Mouse (Mus musculus): ENCODE data around the gene Pik3c2a. TPM values are rescaled to one million over a fixed set of nuclear protein-coding genes. Genes with fewer than 3 reads are reported as not detected.

Pik3c2a gene
- polyA plus RNA-seq, 1 experiment from 2014 or later = 32.4 TPM

DNA sequence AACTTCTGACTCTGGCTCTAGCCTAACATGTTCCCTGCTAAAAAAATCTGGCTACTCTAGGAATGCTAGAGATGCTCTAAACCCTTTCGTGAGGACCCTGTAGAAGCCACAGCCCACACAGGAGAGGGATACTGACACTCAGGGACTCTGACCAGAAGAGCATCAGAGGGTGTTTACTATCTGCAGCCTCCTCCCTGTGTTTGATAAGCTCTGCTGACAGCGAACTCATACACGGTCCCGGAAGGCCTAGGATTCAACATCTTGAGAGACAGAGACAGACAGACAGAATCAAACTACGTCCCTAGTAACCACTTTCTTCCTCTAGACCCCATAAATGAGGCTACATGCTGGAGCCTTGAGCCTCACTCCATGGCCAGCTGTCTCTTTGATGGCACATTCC is 155.3 kb downstream of the Pik3c2a start:
- Histone ChIP-seq H3K4me3 (replicated peaks) (no peak overlapping the region), H3K9me3 (no peaks in the 10 kb centered on the region), H3K36me3 (replicated peaks) (no peaks in the 10 kb centered on the region), H3K4me2 (no peak overlapping the region), H3K27me3 (no peaks in the 10 kb centered on the region), H3K9ac (no peak overlapping the region), H3K27ac (no peak overlapping the region), H3K4me1 (peaks cover 45% of the 10 kb centered on the region)
- WGBS = 91% methylated on average over 5 of the region's 5 CpGs
- no peak for ATAC-seq (ENCODE audit: low FRiP score)

Other genes starting within 250 kb of the Pik3c2a start
- 18.6 and 20.8 TPM in 2 replicates for gene Plekha7, start 135.1 kb downstream of the Pik3c2a start, polyA plus RNA-seq (2016; fragmentation: Nextera tagmentation; extraction: Ambion mirVana)
- 607 and 697 TPM in 2 replicates for gene Rps13, start 109.3 kb downstream of the Pik3c2a start, polyA plus RNA-seq (2016; fragmentation: Nextera tagmentation; extraction: Ambion mirVana)
- 14.2 and 17.0 TPM in 2 replicates for gene Nucb2, start 60.9 kb upstream of the Pik3c2a start, polyA plus RNA-seq (2016; fragmentation: Nextera tagmentation; extraction: Ambion mirVana)

Data from forebrain, embryonic 12.5 days (tissue).